Mouse (Mus musculus) urinary bladder, postnatal 4 days (tissue): Measurements from ENCODE around the gene Prcc.
"Not testable (repeated sequence)": the region's sequence is repeated elsewhere in the genome, so short reads cannot be mapped to it uniquely, and the experiment has no call there.

ENCODE experiments used
- DNase-seq, 2 experiments: peaks; one replicate each; pipeline ENCODE4 v3.0.0; 2021 to 2022; ENCODE audit warnings: low spot score in 2 of 2

Gene Prcc

DNA sequence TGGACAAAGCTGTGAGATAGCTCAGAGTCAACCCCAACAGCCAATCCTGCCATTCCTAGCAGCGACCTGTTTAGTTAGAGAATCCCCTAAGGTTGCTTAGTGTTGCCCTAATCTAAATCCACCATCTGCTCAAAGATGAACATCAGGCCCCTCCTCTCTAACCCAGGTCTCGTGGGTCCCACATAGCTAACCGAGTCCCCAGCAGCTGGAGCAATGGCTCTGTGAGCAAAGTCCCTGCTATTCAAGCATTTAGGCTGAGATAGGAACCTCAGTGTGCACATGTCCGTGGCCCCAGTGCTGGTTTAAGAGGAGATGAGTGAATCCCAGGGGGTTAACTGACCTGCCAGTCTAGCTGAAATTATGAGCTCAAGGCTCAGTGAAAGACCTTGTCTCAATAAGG, 39.2 kb downstream of the Prcc start:
- no peak for DNase-seq

DNA sequence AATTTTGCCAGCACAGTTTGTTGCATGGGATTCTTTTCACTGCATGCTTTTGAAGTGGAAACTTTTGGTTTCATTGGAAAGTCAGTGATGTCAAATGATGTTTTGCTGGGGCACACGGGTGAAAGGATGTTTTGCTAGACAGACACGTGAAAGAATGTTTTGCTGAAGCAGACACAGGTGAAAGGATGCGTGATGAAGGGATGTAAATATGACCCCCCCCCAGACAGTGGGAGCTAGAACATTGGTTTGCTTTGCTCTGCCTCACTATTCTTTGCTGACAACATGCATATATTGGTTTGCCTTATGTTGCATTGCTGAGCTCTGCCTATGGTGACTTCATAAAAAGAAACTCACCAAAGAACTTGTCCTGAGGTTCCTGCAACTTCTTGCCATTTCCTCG, 40.4 kb downstream of the Prcc start:
- no peak for DNase-seq

DNA sequence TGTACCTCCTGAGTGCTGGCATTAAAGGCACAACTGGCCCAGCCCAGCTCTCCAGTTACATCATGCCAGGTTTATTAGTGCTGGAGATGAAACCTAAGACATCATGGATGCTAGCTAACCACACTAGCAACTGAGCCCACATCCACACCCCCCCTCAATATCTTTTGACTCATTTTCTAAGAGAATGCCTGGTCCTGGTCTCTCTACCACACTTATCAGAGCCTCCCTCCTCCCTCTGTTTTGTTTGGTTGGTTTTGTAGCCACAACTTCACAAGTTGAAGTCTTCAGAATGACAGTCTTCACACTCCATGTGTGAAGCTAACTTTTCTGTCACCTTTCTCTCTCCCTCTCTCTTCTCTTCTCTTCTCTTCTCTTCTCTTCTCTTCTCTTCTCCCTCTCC, 44.5 kb downstream of the Prcc start:
- DNase-seq: no peak

- peak; percentile 43 to 83 for DNase-seq
These were observed 46.8 kb downstream of the Prcc start for GRCm38 (mm10) chr3:87838622-87839021.

DNA sequence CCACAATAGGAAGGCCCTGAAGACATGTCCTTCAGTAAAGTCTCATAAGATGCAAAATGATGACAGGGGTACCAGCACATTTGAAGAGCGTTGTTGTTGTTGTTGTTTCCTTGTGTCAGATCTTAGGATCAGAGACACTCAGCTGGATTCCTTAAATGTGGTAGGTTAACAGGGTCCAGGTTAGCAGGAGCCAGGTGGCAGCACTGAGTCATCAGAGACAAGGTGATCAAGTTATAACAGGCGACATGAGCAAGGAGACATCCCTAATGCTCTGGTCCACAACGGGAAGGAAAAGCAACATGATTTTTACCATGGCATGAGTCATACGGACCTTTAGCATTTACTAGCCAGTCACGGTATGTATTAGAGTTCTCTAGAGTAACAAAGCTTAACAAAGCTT, 51.9 kb downstream of the Prcc start:
- no peak for DNase-seq

DNA sequence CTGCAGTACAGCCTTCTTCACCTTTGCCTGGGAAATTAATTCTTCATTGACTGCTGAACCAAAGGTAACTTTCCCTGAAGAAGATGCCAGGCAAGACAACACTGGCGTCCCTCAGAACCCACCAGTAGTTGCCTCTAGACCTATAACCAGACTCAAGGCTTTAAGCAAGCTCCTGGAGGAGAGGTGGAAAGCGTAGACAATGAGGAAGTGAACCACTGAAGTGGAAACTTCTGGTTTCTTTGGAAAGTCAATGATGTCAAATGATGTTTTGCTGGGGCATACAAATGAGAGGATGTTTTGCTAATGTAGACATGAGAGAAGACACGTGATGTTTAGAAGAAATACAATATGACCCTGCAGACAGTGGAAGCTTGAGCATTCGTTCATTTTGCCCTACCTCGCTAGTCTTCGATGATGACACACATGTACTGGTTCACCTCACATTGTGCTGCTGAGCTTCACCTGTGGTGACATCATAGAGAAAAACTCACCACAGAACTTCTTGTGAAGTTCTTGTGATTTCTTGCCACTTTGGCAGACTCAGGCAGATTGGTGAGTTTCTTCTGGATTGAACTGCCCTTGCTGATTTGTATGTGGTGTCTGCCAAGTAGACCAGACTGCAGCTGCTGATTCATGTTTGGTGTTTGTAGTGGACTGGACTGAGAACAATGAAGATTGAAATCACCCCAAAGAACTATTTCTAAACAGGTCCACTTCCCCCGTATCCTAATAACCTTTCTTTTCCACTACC, 53.1 kb downstream of the Prcc start:
- no peak for DNase-seq

GRCm38 (mm10) chr3:87829025-87829424, 56.4 kb downstream of the Prcc start:
- no peak for DNase-seq

DNA sequence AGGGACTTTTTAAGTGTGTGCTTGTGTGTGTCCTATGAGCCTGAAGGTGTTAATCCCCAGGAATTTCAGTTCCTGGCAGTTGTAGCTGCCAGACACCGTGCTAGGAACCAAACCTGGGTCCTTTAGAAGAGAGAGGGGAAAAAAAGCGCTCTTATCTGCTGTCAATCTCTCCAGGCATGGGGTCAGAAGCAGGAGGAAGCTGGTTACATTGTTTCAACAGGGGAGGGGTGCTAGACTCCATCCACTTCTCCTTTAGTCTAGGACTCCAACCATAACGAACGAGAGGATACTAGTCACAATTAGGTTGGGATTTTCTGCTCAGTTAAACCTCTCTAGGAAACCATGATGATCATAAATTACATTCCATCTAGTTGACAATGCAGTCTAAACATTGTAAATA, 57.0 kb downstream of the Prcc start:
- DNase-seq: no peak

GRCm38 (mm10) chr3:87824206-87824605, 61.2 kb downstream of the Prcc start, which contains the start of gene Pear1:
Pear1 (minus strand) TSS chr3:87824306.
- DNase-seq: not testable (repeated sequence)

DNA sequence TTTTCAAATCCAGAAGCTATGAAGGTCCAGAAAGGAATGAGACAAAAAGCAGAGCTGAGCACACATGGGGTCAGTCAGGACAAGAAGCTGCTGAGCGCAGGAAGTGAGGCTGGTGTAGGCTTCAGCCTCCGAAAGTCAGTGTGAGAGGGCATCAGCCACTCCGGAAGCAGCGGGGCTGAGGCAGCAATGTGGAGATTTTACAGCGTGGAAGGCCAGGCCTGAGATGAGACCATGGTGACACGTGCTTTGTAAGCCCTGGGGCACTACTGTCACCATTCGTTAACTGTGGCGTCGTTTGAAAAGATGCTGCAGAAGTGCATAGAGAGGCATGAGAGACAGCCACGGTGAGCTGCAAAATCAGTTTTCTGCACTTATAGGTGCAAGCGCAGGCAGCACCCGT, 67.2 kb downstream of the Prcc start:
- DNase-seq: no peak

- no peak for DNase-seq
These were observed 68.7 kb downstream of the Prcc start for GRCm38 (mm10) chr3:87816646-87817093.

DNA sequence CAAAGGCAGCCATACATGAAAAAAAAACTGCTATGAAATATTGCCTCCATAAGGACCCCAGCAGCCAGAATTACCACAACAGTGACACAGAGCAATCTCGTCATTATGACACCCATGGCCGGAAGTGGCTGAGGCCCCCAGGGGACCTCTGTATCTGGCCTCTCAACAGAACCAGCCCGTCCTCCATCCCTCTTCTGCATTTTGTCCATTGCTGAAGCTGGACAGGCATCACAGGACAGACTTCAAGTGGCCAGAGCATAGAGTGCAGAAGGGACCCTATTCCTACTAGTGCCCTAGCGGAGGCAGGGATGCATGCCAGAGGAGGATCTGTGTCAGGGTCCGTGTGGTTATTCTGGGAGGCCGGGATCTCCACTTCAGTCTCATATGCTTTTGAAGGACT, 69.2 kb downstream of the Prcc start:
- DNase-seq: no peak

DNA sequence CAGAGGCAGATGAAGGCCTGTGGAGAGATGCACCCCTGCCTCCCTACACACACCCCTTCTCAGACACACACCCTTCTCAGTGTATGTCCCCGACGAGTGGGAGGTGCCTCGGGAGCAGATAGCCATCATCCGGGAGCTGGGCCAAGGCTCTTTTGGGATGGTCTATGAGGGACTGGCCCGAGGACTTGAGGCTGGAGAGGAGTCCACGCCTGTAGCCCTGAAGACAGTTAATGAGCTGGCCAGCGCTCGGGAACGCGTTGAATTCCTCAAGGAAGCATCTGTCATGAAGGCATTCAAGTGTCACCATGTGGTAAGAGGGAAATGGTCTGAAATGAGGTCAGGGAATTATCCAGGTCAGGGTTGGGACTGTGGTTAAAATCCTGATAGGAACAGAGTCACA, 72.5 kb downstream of the Prcc start:
- peak in 1 of 2 experiments; percentile 68 for DNase-seq

GRCm38 (mm10) chr3:87812413-87812812, 73.0 kb downstream of the Prcc start:
- no peak for DNase-seq

DNA sequence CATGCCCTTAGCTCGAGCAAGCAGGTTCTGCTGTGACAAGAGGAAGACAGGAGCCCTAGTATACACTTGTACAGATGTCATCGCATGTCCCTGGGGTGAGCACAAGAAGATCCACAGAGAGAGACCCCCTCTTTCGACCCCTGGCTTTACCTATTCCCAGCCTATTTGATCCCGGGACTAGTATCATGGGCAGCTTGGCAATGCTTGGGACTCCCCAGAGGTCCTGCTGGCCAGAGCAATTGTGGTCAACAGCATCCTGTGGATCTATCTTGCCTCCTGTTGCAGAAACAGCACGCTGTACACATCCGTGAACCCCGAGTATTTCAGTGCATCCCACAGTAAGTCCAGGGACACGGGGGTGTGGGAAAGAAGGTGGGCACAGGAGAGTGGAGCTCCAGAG, 74.1 kb downstream of the Prcc start:
- no peak for DNase-seq

GRCm38 (mm10) chr3:87809322-87809962, 76.0 kb downstream of the Prcc start:
- DNase-seq: no peak
